Mouse (Mus musculus): ENCODE data around the gene Tsacc.

GRCm38 (mm10) chr3:88334029-88334658 lies 37.3 kb upstream of the Tsacc start:
- TF ChIP-seq CTCF (IDR thresholded peaks at IDR 0.05; ENCODE audit: low read depth) (no peak), EP300 (IDR thresholded peaks at IDR 0.05; ENCODE audit: low read depth) (no peak)
